Mouse (Mus musculus): ENCODE measurements around the gene Cd3e. TPM values are rescaled to one million over a fixed set of nuclear protein-coding genes. Genes with fewer than 3 reads are reported as not detected.
"Not testable (repeated sequence)": the region's sequence is repeated elsewhere in the genome, so short reads cannot be mapped to it uniquely, and the experiment has no call there.

Cd3e gene
- polyA plus RNA-seq, 1 experiment from 2014 or later = not detected

DNA sequence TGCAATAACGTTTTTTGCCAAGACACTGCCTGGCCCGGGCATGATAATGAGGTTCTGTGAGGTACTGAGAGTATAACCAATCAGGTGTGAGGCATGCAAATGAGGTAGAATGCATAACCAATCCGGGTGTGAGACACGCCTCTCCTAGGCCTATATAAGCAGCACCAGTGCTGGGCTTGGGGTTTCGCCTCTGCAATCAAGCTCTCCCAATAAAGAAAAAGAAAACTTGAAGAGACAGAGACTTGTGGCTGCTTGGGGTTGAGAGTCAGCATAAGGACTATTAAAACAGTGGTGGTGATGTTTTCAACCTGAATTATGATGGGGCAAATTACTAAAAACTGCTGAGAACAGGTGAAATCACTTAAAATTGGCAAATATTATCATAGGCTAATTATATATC lies 41.7 kb downstream of the Cd3e start:
- H3K27ac ChIP-seq (replicated peaks); H3K9me3 ChIP-seq; H3K27me3 ChIP-seq; H3K36me3 ChIP-seq; H3K4me2 ChIP-seq (replicated peaks); H3K9ac ChIP-seq (replicated peaks); H3K4me3 ChIP-seq; ATAC-seq (ENCODE audit: low FRiP score, low read depth): not testable (repeated sequence)
- H3K4me1 ChIP-seq = peaks cover 14% of the 10 kb centered on the region
- WGBS = 89% methylated on average over 5 of the region's 5 CpGs

DNA sequence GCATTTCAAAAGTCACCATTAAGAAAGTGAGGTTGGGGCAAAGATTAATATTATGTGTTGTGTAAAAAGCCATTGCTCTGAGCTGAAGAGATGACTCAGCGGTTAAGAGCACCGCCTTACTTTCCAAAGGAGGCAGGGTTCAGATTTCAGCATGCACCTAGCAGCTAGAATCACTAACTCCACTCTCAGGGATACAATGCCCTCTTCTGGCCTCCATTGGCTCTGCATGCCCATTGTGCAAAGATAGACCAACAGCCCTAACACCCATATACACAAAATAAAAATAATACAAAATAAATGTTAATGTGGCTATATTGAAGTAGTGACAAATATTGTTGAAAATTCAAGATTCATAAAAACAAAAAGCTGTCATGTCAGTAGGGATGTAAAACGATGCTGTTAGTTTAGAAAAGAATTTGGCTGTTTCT lies 42.6 kb downstream of the Cd3e start:
- Histone ChIP-seq H3K27me3 (peaks cover 6% of the 10 kb centered on the region; the same call in 1 of the 2 replicates), H3K4me3 (no peak overlapping the region), H3K9ac (replicated peaks) (no peak overlapping the region), H3K36me3 (no peaks in the 10 kb centered on the region), H3K4me2 (replicated peaks) (no peak overlapping the region), H3K27ac (replicated peaks) (no peak overlapping the region), H3K9me3 (no peaks in the 10 kb centered on the region), H3K4me1 (peaks cover 14% of the 10 kb centered on the region)
- WGBS = 26% methylated on average over 3 of the region's 3 CpGs
- no peak for ATAC-seq (ENCODE audit: low FRiP score, low read depth)

DNA sequence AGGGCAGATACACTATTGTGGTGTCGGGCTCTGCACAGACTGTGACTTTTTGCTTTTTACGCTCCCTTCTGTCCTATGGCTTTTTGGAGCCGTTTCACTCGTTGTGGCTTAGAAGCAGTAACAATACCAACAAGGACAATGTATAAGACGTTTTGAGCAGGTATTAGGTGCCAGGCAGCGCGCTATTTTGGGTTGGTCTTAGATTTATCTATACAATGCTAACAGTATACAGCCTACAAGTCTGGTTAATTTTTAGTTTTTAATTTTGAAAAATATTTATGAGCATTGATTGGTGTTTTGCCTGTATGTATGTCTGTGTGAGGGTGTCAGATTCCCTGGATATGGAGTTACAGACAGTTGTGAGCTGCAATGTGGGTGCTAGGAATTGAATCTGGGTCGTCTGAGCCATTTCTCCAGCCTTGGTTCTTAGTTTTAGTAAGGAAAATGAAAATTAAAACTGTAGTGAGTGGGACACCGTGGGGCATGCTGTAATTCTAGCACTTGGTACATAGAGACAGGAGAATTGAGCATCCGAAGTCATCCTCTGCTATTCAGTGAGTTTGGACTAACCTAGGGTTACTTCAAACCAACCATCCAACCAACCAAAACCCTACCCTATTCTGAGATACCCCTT lies 43.5 kb downstream of the Cd3e start:
- no peaks in the 10 kb centered on the region for H3K9me3 ChIP-seq
- peaks cover 8% of the 10 kb centered on the region for H3K36me3 ChIP-seq
- ATAC-seq (ENCODE audit: low FRiP score, low read depth) = no peak
- peaks cover 6% of the 10 kb centered on the region; the same call in 1 of the 2 replicates for H3K27me3 ChIP-seq
- H3K4me1 ChIP-seq = peaks cover 14% of the 10 kb centered on the region
- 16% methylated on average over 10 of the region's 10 CpGs for WGBS
- peak overlapping the region; percentile 46; the same call in 1 of the 2 replicates for H3K27ac ChIP-seq (replicated peaks)
- peak overlapping the region; percentile 93 for H3K4me2 ChIP-seq (replicated peaks)
- peak overlapping the region; percentile 52; the same call in 1 of the 2 replicates for H3K9ac ChIP-seq (replicated peaks)
- H3K4me3 ChIP-seq = peak overlapping the region; percentile 69

GRCm38 (mm10) chr9:44965126-44965832 lies 44.1 kb downstream of the Cd3e start, which contains the start of gene Ube4a:
Gene Ube4a (minus strand): TSS chr9:44965600.
- H3K27ac ChIP-seq (replicated peaks) = peak within 1 kb of the TSS; percentile 46; the same call in 1 of the 2 replicates

DNA sequence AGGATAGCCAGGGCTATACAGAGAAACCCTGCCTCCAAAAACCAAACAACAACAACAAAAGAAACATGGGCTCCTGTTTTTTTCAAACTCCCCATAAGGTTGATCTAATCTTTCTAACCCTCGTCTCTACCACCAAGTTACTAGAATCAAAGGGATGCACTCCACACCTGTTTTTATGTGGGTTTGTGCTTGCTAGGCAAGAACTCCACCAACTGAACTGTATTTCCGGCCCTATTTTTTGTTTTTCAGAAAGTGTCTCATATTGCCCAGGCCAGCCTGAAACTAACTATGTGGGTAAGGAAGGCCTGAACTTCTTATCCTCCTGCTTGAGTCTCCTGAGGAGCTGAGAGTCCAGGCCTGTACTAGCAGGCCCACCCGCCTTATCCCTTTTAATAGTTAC lies 55.0 kb downstream of the Cd3e start:
- Histone ChIP-seq H3K9ac (replicated peaks) (no peak overlapping the region), H3K27ac (replicated peaks) (no peak overlapping the region), H3K36me3 (peaks cover 68% of the 10 kb centered on the region), H3K27me3 (no peaks in the 10 kb centered on the region), H3K4me2 (replicated peaks) (no peak overlapping the region), H3K9me3 (no peaks in the 10 kb centered on the region), H3K4me1 (no peaks in the 10 kb centered on the region), H3K4me3 (no peak overlapping the region)
- WGBS = 91% methylated on average over 3 of the region's 3 CpGs
- no peak for ATAC-seq (ENCODE audit: low FRiP score, low read depth)

More at GRCm38 (mm10) chr9:44965126-44965832, 44.1 kb downstream of the Cd3e start, which contains the start of gene Ube4a:
- H3K9me3 ChIP-seq = no peaks in the 10 kb centered on the region
- WGBS = 2% methylated on average over 39 of the region's 39 CpGs
- H3K4me2 ChIP-seq (replicated peaks) = peak within 1 kb of the TSS; percentile 93
- peaks cover 3% of the 10 kb centered on the region; the same call in 1 of the 2 replicates for H3K27me3 ChIP-seq
- H3K36me3 ChIP-seq = peaks cover 8% of the 10 kb centered on the region
- peaks cover 14% of the 10 kb centered on the region for H3K4me1 ChIP-seq
- peak within 1 kb of the TSS; percentile 80 for H3K9ac ChIP-seq (replicated peaks)
- H3K4me3 ChIP-seq = peak within 1 kb of the TSS; percentile 69
- ATAC-seq (ENCODE audit: low FRiP score, low read depth) = peak; percentile 95

Other genes with a start within 250 kb of the Cd3e start
- gene Arcn1, start 241.8 kb downstream of the Cd3e start, polyA plus RNA-seq (2016; fragmentation: Nextera tagmentation; extraction: Ambion mirVana) = 175 and 179 TPM in 2 replicates
- gene Ift46, start 241.7 kb downstream of the Cd3e start, polyA plus RNA-seq (2016; fragmentation: Nextera tagmentation; extraction: Ambion mirVana) = 156 TPM in 2 replicates
- gene Tmem25, start 210.3 kb downstream of the Cd3e start, polyA plus RNA-seq (2016; fragmentation: Nextera tagmentation; extraction: Ambion mirVana) = 5.5 and 5.9 TPM in 2 replicates
- not detected in 2 replicates for gene Ttc36, start 206.6 kb downstream of the Cd3e start, polyA plus RNA-seq (2016; fragmentation: Nextera tagmentation; extraction: Ambion mirVana)
- gene Kmt2a, start 128.3 kb downstream of the Cd3e start, polyA plus RNA-seq (2016; fragmentation: Nextera tagmentation; extraction: Ambion mirVana) = 32.3 and 32.8 TPM in 2 replicates
- gene Atp5l, start 88.9 kb downstream of the Cd3e start, polyA plus RNA-seq (2016; fragmentation: Nextera tagmentation; extraction: Ambion mirVana) = 524 and 532 TPM in 2 replicates
- gene Ube4a, start 44.0 kb downstream of the Cd3e start, polyA plus RNA-seq (2016; fragmentation: Nextera tagmentation; extraction: Ambion mirVana) = 34.6 and 35.4 TPM in 2 replicates
- not detected in 2 replicates for gene Cd3g, start 29.2 kb downstream of the Cd3e start, polyA plus RNA-seq (2016; fragmentation: Nextera tagmentation; extraction: Ambion mirVana)
- not detected in 2 replicates for gene Cd3d, start 27.8 kb downstream of the Cd3e start, polyA plus RNA-seq (2016; fragmentation: Nextera tagmentation; extraction: Ambion mirVana)
- gene Mpzl2, start 30.2 kb upstream of the Cd3e start, polyA plus RNA-seq (2016; fragmentation: Nextera tagmentation; extraction: Ambion mirVana) = 0.67 and 0.98 TPM in 2 replicates
- gene Mpzl3, start 45.6 kb upstream of the Cd3e start, polyA plus RNA-seq (2016; fragmentation: Nextera tagmentation; extraction: Ambion mirVana) = 2.4 TPM in 2 replicates
- 0.17 and 0.25 TPM in 2 replicates for gene Jaml, start 69.6 kb upstream of the Cd3e start, polyA plus RNA-seq (2016; fragmentation: Nextera tagmentation; extraction: Ambion mirVana)
- 4.2 and 4.3 TPM in 2 replicates for gene Scn2b, start 108.2 kb upstream of the Cd3e start, polyA plus RNA-seq (2016; fragmentation: Nextera tagmentation; extraction: Ambion mirVana)
- gene Scn4b, start 128.8 kb upstream of the Cd3e start, polyA plus RNA-seq (2016; fragmentation: Nextera tagmentation; extraction: Ambion mirVana) = 0.15 and 0.18 TPM in 2 replicates
- gene BC049352, start 172.4 kb upstream of the Cd3e start, polyA plus RNA-seq (2016; fragmentation: Nextera tagmentation; extraction: Ambion mirVana) = not detected in 2 replicates
- gene Tmprss4, start 194.5 kb upstream of the Cd3e start, polyA plus RNA-seq (2016; fragmentation: Nextera tagmentation; extraction: Ambion mirVana) = not detected in 2 replicates